Mouse (Mus musculus): ENCODE measurements around the gene 1700025G04Rik.
A peak's percentile ranks its signal among the peaks of the same experiment; 100 is the strongest.

1700025G04Rik gene

DNA sequence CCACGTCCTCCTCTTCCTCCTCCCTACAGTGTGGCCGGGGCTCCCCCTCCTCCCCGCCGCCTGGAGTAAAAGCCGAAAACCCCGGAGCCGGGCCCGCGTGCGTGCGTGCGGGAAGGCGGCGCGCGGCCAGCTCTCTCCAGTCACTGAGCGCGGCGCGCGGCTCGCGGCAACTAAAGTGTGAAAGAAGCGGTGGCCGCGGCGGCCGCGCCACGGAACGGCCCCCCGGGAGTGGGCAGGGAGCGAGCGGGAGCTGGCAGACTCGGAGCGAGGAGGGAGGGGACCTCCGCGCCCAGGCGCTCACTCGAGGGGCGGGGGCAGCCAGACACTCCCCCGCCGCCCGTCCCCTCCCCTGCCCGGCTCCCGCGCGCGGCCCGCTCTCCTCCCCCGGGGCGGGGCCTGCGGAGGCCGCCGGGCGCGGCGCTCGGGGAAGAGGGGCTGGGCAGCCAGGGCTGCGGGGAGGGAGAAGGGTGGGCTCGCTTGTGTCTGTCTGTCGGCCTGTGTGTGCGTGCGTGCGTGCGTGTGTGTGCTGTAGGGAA, at the start of gene 1700025G04Rik:
1700025G04Rik (minus strand) TSS at position 108 of the 536 bp plus-strand sequence.
- DNase-seq: peak; percentile 80 to 92

DNA sequence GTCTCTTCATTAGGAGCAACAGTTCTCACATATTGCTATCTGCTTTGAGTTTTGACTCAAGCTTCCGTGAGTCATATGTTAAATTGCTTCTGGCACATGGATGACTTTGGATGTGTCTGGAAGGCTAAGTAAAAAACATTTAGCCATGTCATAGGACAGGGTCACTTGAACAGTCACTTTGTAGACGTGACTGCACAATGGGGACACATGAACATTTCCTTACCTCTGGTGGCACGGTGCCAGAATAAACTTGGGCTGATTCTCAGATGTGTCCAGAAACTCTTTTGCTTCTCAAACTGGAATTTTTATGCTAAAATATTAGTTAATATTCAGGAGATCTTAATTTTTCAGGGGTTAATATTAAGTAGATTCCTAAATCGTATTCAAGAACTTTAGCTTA, 49.6 kb upstream of the 1700025G04Rik start:
- peak in 1 of 2 experiments; percentile 53 for DNase-seq

DNA sequence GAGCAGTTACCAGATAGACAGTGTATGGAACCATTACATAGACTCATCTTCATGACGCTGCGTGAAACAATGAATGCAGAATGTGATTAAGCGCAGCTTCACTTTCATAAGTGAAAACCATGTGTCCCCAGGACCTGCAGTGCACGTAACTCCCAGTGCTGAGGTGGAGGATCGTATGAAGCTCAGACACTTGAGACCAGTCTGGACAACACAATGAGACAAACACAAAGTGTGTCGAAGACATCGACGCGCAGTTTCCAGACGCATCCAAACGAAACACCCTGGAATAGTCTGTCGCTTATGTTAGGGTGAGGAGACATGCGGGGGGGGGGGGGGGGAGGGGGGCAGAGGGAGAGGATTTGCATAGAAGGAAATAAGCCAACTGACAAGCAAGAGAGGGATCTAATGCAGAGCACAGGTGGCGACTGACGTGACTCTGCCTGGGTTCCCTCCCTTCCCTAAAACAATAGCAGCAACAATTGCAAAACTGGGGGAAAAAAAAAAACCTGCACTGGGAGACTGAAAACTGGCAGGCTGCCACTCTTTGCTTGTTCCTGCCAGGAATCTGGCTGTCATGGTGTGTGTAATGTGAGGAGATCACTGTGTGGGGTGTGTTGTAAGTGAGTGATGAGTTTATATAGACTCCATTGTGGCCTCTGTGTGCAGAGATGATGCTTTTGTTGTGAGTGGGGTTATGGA, 40.3 kb upstream of the 1700025G04Rik start:
- DNase-seq: peak; percentile 46 to 57

DNA sequence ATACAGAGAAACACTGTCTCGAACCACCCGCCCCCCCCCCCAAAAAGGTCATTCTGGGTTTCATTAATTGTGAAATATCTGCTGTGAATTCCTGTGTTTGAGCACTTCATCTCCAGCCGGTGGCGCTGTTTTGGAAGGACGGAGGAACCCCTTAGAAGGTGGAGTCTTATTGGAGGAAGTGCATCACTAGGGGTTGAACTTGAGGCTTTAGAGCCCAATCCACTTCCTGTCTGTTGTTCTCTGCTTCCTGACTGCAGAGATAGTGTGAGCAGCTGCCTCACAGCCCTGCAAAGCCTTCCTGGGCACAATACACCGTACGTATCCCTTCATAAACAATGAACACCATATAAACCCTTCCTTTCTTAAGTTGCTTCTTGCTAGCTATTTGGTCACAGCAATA, 35.5 kb upstream of the 1700025G04Rik start:
- DNase-seq: no peak

DNA sequence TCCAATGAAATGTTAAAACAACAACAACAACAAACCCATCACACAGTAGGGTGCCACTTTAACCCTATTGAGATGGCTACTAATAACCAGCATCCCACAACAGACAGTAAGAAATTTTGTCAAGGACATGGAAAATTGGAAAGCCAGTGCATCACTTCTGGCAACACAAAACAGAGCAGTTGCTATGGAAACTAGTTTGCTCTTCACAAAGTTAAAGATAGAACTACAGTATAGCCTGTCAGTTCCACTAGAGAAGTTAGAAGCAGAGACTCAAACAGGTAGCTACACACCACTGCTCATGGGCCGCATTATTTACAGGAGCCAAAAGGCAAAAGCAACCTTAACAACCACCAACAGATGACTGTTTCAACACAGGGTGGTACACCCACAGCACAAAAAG, 20.2 kb upstream of the 1700025G04Rik start:
- no peak for DNase-seq

DNA sequence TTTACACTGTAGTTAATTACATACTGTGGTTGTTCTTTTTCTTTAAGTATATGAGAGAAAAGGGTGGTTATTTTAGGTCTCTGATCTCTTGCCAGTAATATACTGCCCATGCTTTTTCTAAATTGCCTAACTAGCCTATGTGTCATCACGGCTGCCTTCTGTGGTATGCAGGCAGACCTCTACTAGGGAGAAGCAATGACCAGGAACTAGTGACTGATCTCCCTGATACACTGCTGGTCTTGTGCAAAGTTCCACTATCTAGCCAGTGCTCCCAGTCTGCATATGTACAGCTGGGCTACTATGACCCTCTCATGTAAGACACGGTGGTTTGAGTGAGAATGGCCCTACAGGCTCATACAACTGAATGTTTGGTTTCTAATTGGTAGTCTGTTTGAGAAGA, 16.2 kb upstream of the 1700025G04Rik start:
- no peak for DNase-seq

DNA sequence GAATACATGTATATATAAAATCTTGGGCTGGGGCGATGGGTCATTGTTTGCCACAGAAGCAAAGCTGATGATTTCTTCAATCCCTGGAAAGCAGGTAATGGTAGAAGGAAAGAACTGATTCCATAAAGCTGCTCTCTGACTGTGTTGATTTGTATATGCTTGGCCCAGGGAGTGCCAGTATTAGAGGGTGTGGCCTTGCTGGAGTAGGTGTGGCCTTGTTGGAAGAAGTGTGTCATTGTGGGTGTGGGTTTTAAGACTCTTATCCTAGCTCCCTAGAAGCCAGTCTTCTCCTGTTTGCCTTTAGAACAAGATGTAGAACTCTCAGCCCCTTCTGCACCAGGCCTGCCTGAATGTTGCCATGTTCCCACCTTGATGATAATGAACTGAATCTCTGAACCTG, 15.3 kb upstream of the 1700025G04Rik start:
- DNase-seq: no peak

DNA sequence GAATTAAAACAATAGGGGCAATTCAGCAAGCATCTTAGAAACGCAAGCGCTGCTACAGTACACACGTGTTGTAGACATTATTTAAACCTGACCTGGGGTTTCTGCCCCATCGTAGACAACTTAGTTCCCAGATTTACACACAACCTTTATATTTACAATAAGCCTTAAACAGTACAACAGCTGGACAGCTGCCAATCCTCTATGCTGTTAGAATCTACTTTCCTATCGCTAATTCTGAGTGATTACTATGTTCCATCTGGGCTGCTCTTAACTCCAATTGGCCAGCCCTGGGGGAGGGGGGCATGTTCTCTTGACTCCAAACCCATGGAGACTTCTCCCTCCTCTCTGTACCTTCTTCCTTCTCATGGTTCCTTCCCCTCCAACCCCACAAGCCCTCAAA, 11.8 kb upstream of the 1700025G04Rik start:
- DNase-seq: no peak

DNA sequence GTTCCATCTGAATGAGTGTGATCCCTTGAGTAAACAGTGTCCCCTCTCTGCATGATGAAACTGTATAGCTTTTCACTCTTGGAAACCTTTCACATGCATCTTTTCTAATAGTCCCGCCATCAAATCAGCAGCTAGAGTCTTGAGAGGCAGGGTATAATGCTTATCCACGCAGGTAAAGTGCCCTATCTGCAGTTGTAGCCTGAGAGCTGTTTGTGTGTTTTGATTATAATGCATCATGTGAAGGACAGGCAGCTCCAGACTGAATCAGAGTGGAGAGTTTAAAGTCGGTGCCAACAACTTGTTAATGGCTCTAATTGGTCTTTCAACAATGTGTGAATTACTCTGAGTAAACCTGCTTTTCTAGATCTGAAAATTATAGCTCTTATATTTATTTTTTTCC, 6.1 kb upstream of the 1700025G04Rik start:
- DNase-seq: no peak

DNA sequence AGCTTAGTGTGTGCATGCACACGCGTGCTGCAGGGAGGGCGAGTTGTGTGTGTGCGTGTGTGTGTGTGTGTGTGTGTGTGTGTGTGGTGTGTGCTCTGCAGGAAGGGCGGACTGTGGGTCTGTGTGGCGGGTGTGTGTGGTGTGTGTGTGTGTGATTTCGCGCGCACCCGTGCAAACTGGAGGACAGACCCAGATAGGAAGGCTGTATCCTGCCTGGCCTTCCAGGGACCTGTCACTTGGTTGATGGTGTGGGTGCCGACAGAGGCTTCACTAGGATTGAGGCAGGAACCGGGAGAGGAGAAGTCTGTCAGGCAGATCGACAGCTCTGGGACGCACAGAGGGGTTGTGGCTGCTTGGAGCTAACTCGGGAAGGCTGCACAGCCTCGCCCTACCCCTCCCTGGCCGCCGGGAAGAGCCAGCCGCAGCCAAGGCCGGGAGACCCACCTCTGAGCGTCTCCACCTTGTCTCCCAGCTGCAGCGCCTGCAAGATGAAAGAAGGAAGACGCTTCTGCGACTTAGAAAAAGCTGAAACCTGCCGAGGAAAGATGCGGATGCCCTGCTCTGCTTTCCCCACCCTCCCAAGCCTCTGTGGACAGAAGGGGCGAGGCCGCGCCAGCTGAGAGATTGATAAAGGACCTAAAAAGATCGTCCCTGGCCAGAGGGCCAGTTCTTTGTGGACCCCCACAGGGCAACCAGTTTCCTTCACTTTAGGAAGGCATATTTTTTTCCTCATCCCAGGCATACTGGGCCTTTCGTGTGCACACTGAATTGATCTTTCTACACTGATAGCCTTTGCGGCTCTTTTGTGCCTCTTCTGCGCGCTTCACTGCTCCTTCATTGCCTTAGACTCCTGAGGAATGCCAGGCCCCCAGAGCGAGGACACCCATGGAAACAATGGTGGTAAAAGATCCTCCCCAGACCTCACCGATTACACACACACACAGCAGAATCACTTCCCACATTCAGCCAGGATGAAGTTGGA, 930 bp upstream of the 1700025G04Rik start:
- DNase-seq: peak; percentile 44 to 67

DNA sequence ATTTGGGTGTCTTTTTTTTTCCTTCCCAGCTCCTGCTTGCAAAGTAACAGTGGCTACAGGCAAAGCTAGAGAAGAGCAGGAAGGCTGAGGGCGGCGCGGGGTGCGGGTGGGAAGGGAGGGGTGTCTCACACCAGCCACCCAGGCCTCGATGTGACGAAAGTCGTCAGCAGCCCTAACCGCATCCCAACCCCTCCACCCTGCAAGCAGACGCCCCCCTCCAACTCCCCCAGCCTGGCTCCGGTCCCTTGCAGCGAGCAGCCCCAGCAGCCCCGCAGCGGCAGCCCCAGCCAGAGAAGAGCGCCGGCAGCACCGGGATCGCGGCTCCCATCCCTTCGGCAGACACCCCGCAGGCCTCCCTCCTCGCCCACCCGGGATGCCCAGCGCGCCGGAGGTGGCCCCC, 399 bp downstream of the 1700025G04Rik start:
- DNase-seq: peak; percentile 13 to 48

DNA sequence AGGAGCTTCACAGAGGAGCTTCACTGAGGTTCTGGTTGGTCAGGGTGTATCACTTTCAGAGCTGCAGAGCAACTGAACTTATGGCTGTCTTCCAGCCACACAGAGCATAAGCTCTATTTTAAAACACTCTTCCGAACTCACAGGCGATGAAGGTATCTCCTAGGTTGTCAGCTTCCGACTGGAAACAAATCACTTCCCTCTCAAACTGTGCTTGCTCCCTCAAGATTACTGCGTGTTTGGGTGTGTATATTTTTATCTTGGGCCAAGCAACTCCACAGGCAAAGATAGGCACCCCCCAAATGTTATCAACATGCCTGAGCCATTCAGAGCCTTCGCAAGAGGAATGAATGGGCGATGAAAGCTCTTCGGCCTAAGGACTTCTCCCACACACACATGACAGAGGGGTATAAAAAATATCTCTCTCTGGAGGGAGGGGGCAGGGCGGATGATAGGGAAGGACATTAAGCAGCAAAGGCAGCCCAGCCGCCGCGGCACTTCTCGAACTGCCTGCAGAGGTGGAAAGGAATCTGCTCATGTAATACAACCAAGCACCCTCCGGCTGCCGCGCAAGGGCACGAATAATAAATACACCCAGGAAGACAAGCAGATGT, 1.0 kb downstream of the 1700025G04Rik start:
- DNase-seq: peak; percentile 27 to 52

DNA sequence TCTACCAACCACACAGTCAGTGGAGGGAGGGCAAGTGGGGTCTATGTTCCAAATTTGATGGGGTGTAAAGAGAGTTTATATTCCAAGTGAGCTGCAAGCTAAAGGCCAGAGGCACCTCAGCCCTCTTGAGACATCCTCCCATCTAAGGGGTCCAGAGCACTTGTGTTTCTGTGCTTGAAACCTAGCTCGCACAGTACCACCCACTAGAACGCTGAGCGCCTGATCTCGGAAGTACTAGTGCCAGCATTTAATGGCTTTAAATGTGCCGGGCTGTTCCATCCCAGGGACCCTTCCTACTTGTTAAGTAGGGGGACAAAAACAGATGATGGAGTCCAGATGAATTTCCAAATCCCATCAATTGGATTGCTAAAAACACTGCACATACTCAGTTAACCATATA, 1.9 kb downstream of the 1700025G04Rik start:
- DNase-seq: no peak

DNA sequence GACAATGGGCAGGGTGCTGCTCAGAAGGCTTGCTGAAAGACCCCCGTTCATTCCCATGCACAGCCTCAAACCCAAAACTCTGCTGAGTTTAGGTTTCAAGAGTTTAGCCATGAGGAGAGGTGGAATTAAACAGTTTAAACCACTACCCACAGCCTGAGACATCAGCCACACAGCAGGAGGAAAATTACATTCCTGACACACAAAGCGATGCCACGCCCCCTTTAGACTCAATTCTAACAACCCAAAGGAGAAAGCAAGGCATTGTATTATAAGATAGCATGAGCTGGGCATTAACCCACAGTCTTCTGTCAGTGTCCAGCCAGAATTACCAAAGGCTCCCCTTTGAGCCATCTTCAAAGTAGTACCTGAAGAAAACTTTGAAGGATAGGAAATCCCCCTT, 3.0 kb downstream of the 1700025G04Rik start:
- no peak for DNase-seq

DNA sequence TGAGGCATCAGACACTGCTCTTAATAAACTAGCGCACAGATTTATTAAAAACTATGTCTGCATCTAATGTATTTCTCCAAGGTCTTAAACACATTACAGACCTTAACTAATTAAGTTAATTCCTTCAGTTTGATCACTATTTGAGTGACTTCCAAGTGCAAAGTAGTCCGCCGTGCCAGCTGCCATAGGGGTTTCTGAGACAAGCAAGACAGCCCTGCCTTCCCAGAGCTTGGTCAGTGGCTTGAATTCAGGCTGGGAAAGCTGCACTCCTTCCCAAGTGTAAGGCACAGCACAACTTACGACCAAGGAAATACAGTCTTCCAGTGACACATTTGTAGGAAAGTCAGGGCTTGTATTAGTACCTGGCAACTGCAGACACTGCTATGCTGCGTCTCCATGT, 4.4 kb downstream of the 1700025G04Rik start:
- no peak for DNase-seq

DNA sequence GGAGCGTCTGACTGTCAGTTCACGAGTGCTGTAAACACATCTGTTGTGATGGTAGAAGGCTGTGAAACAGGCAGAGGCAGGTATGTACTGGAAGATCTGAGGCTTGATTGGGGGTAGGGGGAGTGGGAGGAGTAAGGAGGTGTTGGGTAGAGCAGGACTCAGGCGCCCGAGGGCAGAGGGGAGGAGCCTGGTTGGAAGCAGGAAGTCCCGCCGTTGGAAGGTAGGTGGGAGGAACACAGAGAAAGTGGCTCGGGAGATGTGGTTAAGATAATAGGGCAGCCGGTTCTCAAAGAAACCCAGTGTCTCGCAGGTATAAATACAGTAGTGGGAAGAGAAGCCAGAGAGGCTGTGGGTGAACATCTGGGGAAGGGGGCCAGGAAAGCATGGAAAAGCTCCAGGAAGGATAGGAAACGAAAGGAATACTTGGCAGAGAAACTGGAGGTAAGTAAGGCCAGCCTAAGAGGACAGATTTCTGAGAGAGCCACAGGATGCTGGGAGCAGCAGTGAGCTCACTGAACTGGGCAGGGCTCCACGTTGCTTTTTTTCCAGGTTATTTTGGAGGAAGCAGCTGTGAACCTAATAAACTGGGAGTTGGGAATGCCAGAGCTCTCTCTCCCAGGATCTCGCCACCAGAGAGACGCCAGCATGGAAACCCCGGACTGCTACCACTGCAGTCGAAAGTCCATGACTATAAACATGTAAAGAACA, 5.1 kb downstream of the 1700025G04Rik start:
- peak; percentile 71 to 84 for DNase-seq

DNA sequence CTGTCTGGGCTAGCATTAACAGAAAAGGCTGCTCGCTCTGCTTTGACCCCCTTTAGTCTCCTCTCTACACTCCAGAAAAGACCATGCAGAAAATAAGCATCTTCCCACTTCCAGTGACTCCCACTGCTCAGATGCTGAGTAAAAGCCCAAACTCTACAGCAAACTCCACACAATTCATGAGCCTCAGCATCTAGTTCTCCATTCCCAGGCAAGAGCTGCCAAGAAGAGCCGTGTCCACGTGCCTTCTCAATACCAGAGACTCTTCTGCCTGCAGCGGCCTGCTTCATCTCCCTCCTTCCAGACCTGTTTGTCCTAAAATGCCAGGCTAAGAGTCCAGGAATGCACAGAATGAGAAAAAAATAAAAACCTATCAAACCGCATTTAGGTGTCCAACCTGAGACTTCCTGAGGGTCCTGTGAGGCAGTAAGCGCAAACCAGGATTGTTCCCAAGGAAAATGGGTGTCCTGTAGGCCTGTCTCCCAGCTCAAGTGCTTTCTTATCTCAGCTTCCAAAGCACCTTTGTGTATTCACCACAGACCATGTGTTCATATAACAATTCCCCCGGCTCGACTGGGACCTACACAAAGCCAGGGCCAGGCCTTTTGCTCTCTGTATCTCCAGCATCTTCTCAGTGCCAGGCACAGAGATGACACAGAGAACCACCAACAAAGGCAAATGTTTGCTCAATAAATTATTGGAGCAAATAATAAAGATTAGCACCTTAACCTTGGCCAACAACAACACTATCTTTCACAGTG, 7.8 kb downstream of the 1700025G04Rik start:
- no peak for DNase-seq

DNA sequence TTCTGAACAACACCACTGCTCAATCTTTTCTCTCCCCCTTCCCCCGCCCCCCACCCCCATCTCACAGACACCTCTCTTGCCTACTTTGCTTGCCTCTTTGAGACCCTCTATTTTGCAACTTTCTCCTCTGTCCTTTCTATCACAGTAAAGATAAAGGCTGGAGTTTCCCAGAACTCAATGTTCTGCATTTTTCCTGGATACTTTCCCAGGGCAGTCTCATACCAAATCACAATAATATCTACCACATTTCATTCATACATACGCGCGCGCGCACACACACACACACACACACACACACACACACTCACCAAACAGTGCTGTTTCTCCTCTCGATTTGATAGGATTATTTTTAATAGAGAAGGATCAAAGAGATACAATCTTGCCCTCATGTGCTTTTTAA, 8.8 kb downstream of the 1700025G04Rik start:
- DNase-seq: no peak

DNA sequence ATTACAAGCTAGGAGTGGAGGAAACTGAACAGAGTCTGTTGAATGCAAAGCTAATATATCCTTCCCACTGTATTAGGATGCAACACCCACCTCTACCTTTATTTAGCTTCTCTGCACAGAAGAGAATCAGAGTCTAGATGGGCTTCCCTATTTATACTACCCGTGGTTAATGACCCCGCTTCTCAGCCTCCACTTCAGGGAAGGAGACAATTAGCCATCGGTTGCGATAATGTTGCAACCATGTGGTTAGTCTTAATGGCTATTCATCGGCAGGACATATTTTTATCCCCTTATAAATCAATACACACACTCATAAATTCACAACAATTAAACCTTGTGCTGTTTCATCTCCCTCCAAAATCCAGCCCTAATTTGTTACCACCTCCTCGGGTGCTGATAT, 9.7 kb downstream of the 1700025G04Rik start:
- DNase-seq: no peak

DNA sequence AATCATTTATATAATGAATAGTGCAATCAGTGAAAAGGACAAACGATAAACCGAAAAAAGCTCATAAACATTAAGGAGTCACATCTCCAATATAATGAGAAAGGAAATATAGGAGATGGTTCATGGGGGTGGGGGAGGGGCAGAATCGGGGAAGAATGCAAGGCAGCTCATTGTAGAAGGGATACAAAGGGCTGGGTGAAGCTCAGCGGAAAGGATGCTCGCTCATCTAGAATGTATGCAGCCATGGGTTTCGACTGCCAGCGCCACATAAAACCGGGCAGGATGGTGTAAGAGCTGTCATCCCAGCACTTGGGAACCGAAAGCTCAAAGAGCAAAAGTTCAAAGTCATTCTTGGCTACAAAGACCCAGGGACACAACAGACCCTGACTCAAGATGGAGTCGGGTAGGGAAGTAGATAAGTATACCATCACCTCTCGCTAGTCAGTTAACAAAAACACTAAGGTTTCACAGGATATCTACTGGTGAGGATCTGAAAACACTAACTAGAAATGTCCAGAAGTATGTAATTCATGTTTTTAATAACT, 12.7 kb downstream of the 1700025G04Rik start:
- no peak for DNase-seq

DNA sequence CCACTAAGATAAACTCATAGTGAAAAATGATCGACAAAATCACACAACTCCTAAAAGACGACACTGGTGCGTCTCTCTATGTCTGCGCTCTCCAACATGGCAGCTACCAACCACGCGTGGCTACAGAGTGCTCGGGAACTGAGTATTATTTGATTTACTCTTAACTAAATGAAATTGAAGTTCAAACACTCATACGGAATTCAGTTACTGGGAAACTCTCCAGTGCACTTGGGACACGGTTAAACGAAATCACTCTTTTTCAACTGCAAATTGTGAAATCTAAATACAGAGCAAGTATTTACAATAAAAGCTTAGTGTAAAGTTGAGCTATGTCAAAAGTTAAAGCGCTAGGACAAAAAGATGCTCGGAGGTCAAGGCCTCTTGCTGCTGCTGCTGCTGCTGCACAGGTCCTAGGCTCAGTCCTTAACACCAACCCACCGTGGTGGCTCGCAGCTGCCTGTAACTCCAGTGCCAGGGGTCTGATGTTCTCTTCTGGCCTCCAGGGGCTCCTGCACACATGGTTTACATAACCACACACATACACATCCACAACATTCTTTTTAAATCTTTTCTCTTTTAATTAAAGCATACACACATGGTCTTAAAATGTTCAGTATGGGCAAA, 13.6 kb downstream of the 1700025G04Rik start:
- DNase-seq: no peak

All from kidney, postnatal 25 days (tissue).